Mouse (Mus musculus) granulocyte monocyte progenitor cell, adult 5-6 weeks (primary cell): ENCODE data around the gene BC049762. TPM values are rescaled to one million over a fixed set of nuclear protein-coding genes. Genes with fewer than 3 reads are reported as not detected.
A peak's percentile ranks its signal among the peaks of the same experiment; 100 is the strongest.

Experiments
- ATAC-seq: replicated peaks from 2 replicates; pipeline ENCODE4 v1.8.0; 2016; ENCODE audit warnings: mild to moderate bottlenecking, moderate TSS enrichment, inconsistent platforms; ENCODE audit not compliant: poor library complexity, severe bottlenecking
- total RNA-seq, 2 experiments: library from RNA; stranded (forward) in 1 of 2; stranded (reverse) in 1 of 2; fragments of 200-712, 200-1000 nt in 1 of 2; fragments of >200 nt in 1 of 2; fragmentation: Nextera tagmentation in 1 of 2; gene quantifications; 2 replicates each; pipeline ENCODE4 v1.2.3; 2014 to 2017

BC049762 gene
- total RNA-seq (2014; fragmentation: Nextera tagmentation), result 2.2 TPM in 1 of 2 replicates, not detected in the other
- total RNA-seq (2017), result 1.8 TPM in 1 of 2 replicates, not detected in the other

DNA sequence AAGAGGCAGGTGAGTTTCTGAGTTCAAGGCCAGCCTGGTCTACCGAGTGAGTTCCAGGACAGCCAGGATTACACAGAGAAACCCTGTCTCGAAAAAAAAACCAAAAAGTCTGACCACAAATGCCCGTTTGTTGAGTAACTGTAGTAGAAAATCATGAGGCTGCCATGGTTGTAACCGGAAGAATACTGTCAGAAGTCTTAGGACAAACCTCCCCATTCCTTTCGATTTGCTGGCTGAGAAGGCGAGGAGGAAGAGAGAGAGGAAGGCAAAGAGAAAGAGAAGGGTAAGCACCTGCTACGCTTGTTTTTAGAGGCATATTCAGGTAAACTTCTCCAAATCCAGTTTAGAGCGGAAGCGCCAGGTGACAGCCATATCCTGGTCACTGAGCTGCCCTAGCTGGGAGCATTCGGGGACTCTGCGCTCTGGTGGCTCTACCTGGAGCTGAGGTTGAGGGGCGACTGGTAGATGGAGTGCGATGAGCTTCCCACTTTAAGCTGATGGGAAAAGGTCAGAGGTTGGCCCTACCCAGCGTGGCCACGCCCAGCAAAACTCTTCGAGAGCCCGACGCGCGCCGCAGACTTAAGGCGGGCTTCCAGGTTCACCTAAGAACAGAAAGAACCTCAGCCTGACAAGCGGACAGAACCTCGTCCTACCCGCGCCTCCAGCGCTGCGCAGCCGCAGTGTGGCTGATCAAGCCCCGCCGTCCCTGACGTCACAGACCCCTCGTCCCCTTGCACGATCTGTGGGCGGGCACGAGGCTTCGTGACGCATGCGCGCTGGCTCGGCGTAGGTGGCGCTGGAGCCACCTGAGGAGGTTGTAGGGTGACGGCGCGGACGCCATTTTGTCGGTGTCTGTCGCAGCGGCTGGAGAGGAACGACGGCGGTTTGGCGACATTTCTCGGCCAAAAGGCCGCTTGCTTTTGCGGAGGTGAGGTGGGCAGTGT lies at the start of gene BC049762:
TSS of gene BC049762 (minus strand) at position 705 of the 944 bp plus-strand sequence.
- peak; percentile 79 for ATAC-seq

DNA sequence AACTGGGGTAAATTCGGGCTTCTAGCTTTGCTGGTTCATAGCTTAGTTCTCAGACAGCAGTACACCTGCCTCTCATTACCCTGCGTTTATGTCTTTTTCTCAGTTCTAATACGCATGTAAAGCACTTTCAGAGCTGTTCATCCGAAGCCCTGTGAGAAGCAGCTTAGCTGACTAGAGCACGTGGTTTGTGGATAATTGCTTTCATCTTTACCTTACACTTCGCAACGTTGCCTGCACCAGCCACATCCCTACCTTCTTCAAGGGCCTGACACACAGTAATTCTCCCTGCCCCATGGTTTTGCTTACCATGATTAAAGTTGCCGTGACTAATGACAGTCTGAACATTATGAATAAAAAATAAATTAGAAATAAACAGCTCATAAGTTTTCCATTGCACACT lies 49.0 kb upstream of the BC049762 start:
- ATAC-seq, result no peak

DNA sequence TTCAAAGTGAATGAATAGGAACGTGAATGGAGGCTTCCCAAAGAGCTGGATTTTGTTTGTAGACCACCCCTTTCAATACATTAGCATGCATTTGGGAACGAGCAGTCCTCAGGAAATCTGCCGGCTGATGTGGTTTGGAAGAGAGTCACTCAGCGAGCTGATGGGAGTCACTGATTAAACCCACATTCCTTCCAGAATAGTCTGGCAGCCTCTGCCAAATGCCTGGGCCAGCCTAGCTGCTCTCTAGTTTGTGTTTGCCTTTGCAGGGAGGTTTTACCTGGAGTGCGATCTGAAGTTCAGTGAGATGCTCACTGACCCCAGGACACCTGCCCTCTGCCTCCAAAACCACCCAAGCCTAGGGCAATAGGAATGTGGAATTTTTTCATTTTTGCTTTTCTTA lies 45.5 kb upstream of the BC049762 start:
- ATAC-seq, result no peak

DNA sequence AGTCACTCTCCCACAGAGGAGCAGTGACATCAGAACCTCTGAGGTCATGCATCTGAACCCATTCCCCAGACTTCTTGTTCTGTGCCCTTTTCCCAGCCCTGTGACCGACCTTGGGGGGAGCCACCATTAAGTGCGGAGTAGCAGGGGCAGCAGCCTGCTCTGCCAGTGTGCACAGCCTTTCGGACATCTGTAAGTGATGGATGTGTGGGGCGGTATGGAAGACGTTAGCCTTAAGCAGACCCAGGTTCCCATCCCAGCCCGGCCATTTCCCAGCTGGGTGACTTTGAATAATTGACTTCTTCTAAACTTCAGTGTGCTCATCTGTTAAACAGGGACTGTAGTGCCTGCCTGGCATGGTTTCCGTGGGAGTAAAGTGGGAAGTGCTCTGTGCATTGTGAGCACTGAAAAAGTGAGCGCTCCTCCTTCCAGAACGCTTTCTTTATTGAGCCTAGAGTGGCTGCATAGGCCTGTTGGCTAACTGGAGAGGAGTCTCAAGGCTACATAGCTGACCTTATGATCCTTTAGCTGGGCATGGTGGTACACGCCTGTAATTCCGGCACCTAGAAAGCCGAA lies 41.2 kb upstream of the BC049762 start:
- no peak for ATAC-seq

DNA sequence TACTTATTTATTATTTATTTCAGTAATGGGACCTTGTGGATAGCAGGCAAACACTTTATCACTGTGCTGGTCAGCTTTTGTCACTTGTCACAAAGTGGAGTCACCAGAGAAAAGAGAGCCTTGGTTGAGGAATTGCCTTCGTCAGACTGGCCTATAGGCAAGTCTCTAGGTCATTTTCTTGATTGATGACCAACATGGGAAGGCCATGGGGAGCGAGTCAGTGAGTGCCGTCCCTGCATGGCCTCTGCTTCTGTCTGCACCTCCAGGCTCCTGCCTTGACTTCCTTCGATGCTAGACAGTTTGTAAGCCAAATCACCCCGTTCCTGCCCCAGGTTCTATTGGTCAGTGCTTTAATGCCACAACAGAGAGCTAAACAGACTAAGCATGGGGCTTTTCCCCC lies 39.5 kb upstream of the BC049762 start:
- no peak for ATAC-seq

DNA sequence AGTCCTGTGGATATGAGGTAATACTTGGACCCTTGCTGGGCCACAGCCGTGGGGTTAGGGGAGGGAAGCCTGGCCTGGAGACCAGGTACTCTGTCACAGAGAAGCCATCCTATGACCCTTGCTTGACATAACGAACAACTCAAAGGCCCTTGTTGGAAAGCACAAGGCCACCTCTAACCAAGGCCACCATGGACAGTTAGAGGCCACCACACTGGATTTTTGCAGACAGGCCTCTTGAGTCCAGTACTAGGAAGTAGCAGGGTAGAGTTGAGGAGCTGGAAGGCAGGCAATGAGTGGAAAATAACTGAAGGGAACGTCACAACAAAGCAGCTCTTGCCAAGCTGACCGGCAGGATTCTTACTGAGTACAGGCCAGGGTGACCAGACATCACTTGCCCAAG lies 35.8 kb upstream of the BC049762 start:
- no peak for ATAC-seq

DNA sequence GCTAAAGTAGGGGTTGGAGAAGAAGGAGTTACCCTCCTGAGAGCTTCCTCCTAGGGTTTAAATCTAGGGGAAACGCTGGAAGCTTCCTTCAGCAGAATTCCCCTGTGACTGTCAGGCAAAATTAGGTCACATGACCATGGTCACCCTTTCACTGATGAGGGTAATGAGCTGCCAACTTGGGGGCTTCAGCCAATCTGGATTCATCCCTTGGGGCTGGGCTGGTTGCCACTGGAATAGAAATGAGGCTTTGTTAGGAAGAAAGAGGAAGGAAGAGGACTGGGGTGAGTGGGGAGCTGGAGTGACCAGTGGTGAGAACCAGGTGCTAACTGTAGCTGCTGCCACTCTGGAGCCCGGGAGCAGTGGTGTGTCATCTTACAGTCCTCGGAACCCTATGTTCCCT lies 32.9 kb upstream of the BC049762 start:
- no peak for ATAC-seq

DNA sequence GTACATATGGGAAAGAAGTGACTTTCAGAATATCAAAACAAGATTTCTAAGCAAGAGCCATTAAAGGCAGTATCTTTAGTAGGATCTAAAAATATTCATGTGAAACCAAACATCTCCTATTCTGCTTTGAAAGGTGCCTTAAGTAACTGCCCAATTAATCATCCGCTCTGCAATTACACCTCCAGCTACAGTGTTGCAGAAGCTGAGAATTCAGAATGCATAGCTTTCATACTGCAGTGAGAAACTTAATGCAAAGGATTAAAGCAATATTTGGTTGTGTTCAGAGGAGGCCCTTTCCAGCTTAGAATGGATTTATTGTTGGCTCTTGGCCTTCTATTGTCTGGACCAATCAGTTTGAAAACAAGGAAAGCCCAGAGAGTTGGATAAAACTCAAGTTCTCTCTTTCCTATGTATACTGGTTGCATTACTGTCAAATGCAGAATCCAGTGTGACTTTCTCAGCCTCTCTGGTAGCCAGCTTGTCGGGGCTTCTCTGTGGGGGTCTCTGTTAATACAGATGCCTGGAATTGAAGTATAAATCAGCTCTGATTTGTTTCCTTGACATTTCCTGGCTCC lies 31.2 kb upstream of the BC049762 start:
- ATAC-seq, result no peak

DNA sequence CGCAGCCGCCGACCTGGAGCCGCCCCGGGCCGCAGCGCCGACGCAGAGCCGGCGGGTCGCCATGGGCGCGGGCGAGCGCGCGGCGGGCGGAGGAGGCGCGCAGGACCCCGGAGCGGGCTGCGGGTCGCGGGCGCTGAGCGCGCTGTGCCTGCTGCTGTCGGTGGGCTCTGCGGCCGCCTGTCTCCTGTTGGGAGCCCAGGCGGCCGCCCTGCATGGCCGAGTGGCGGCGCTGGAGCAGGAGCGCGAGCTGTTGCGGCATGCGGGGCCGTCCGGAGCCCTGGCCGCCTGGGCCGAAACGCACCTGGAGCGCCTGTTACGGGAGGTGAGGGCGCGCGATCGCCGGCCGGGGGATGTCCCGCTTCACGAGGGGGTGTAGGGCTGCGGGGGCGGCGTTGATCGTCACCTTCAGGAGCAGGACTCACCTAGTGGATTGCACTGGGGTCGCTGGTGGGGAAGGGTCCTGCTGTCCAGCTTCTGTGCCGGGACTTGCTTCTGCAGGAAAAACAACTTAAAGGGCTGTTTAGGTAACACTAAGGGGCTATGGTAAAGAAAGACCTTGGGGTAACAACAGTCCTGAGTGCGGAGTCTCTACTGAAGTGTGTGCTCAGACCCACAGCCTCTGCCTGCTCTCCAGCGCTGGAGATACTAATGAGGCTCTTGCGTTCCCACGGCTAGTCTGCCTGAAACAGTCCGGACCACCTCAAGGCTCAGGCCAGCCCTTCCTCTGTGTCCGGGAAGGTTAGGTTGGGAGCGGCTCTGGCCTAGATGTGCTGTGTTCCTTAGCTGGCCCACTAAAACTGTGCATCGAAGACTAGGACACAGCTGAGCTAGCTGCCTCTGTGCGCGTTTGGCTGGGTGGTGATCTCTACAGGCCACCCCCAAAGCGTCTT lies 27.5 kb upstream of the BC049762 start:
- peak; percentile 17 for ATAC-seq

DNA sequence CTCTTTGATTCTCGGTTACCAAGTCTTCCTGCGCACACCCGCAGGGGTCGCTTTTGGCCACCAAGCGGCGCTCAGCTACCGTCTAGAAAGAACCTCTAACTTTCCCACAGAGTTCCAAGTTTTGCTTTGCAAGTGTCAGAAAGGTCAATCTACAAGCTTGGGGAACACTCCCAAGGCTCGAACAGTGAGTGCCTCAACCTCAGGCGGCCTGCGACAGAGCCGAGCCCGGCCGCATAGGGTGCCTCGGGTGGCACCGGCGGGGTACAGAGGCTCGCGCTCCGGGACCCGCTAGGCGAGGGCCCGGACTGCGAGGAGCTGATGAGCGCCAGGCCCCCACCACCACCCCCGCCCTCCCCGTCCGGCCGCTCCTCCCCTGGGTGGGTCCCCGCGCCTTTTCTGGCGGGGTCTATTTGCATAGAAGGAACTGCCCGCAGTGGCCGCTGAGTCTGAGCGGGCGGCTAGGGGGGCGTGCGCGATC lies 26.8 kb upstream of the BC049762 start, which contains the start of gene Col23a1:
TSS of gene Col23a1 (plus strand) at position 357 of the 478 bp plus-strand sequence.
- ATAC-seq, result peak; percentile 80

DNA sequence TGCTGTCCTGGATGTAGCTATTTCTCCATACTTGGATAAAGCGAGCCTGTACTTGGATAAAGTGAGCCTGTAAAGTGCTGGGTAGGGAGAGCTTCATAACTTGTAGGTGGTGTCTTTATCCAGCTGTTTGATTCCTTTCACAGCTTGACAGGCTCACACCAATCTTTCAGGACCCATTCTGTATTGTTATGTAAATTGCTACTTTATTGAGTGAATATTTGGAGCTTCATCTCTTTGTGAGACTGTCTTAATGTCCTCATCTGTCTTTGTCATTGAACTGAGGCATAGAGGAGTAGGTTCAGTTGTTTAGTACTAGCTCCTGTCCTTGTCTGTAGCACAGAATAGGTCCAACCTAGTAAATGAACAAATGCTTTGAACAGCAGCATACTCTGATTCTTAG lies 11.6 kb upstream of the BC049762 start:
- ATAC-seq, result no peak

DNA sequence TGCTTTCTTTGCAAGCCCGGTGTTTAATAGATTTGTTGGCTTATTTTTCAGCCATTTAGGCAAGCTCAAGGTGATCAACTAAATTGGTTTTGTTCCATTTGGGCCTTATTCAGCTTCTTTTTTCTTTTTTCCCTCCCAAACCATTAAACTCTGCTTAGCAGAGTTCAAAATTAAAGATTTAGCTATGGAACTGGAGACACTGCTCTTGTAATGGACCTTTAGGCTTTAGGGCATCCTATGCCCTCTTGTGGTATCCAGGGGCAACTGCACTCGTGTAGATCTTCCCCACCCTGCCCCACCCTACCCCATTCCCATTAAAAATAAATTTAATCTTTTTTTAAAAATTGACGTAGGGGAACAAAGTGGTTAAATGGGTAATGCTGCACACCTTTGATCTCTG lies 2.5 kb upstream of the BC049762 start:
- no peak; the same call in 1 of the 2 replicates for ATAC-seq

DNA sequence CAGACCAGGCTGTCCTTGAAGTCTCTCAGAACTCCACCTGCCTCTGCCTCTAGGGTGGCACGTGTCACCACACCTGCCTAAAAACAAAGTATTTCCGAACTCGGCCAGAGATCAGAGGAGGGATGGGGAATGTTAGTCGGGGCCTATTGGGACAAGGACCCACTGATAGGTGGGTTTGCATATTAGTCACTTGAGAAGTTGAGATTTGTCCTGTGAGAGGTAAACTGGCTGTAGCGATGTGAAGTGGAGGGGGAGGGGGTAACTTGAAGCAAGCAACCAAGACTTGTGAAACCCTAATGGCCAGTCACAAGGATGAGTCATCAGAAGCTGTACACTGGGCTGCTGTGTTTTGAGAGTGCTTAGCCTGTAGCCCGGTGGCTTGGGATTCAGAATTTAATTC lies 1.5 kb upstream of the BC049762 start:
- peak; percentile 60 for ATAC-seq

DNA sequence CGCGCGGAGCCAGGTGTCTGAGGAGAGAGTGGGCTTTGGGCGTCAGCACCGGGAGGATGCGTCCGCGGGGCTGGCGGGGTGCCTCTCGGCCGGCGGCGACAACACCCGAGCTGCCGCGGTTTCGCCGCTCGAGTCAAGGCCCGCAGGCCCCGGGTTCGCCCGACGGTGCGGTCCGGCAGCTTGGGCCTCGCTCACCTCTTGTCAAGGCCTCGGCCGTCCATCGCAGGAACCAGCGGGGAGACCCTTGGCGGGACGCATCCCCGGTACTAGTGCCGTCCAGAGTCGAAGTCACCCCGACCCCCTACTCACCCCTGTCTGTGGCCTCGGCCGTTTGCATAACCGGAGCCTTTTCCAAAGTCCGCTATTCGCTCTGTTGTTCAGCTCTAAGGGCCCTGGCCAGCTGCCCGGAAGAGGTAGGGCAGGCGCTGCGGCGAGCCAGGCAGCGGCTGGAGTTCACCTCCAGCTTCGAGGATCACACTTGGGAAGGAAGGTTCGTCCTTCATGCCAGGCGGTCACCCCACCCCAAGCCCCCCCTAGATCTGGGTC lies 513 bp upstream of the BC049762 start:
- no peak for ATAC-seq

DNA sequence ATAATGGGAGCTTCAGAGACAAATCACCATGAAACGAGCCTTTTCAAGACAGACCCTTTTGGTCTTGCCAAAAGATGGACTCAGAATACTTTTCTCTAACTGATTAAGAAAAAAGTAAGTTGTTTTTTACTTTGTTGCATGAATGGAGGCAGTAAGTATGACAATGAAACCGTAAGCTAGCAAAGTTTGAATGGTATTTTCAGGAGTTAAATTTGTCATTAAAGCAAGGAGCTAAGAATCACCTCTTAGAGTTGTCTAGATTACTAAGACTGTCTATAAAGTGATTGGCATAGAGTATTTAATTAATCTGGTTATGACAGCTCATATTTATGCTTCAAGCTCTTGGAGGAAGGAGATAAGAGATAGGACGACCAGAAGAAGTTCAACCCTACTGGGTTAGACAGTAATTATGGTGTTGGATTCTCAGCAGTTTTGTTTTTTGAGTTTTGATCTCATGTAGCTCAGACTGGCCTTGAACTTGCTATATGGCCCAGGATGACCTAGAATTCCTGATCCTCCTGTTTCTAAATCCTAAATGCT lies 1.1 kb downstream of the BC049762 start, which contains the start of gene Clk4:
TSS of gene Clk4 (plus strand) at position 51 of the 540 bp plus-strand sequence.
- no peak for ATAC-seq

DNA sequence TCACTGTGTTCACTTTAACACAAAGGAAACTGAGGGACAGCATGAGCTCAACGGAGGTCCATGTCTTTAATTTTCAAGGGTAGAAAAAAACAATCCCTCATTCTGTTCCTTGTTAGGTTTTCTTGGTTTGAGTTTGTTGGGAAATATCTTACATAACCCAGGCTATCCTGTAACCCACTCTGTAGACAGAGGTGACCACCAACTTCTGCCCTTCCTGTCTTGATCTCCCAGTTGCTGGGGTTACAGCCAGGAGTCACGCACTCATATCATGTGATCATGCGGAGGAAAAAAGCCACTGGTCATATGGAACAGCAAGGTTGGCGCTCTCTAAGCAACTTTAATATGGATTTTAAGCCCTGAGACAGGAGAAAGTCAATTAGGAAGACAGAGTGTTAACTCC lies 5.8 kb downstream of the BC049762 start:
- peak; percentile 93 for ATAC-seq

DNA sequence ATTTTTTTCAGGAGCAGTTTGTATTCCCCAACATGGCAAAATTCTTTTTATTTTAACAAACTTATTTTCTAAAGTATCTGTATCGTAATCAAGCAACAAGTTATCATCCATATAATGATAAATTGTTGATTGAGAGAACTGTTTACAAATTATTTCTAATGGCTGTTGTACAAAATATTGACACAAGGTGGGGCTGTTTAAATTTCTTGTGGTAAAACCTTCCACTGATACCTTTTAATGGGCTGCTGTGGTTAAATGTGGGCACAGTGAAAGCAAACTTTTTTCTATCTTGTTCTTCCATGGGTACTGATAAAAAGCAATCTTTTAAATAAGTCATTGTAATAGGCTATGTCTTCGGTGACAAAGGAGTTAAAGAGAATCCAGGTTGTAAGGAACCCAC lies 19.9 kb downstream of the BC049762 start:
- no peak for ATAC-seq

DNA sequence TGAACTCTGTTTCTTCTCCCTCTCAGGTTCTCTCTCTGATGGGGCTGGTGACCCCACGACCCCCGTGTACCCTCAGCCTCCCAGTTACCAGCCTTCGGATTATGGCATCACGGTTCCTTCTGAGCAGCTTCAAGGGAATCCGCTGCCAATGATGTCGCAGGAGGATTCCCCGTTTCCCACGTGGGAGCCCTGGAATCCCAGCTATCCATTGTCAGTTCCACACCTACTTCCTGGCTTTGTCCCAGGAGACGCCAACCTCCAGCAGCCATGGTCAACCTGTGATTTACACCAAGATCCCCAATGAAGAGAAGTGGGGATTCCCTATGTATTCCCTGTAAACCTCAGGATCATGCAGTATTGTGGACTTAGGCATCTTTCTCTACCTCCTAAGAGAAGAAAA lies 28.2 kb downstream of the BC049762 start:
- no peak for ATAC-seq

DNA sequence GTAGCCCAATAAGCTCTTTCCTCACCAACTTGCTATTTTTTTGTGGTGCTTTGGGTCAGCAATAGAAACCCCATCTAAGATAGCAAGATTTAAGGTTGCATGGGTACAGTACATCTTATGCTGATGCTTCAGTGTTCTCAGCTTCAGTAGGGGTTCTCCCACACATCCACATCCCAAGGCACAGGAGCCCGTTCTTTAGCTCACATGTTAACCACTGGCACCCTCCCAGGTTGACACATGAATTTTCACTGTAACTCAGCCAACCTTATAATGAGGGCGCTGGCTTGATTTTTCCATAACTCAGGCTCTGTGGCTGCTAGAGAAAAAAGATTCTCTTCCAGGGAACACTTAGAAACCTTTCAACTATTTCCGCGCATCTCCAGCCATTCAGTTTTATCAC lies 35.7 kb downstream of the BC049762 start:
- no peak for ATAC-seq
